Mouse (Mus musculus) layer of hippocampus, postnatal 36 days (tissue): Measurements from ENCODE around the gene Arhgef3. TPM values are rescaled to one million over a fixed set of nuclear protein-coding genes. Genes with fewer than 3 reads are reported as not detected.
A peak's percentile ranks its signal among the peaks of the same experiment; 100 is the strongest.

ENCODE experiments used
- DNase-seq, 2 experiments: peaks; one replicate each; pipeline ENCODE4 v3.0.0; 2022
- microRNA-seq, 2 experiments: library from miRNA; unstranded; fragments of <30 nt; microRNA quantifications; one replicate each; pipeline ENCODE4 v1.2.0; 2021
- total RNA-seq, 2 experiments: library from RNA; stranded (reverse); gene quantifications; 2 replicates each; pipeline ENCODE4 v1.2.3; 2021

Arhgef3 gene
- total RNA-seq, 2 experiments from 2014 or later = 76.8 to 85.8 TPM

- peak; percentile 84 to 85 for DNase-seq
Observed at GRCm38 (mm10) chr14:27428973-27429711, 314.4 kb downstream of the Arhgef3 start.

GRCm38 (mm10) chr14:27430280-27430679 is 315.6 kb downstream of the Arhgef3 start:
- DNase-seq = no peak

GRCm38 (mm10) chr14:27432064-27432463 is 317.4 kb downstream of the Arhgef3 start:
- DNase-seq = no peak

GRCm38 (mm10) chr14:27436116-27436515 is 321.4 kb downstream of the Arhgef3 start:
- DNase-seq = no peak

GRCm38 (mm10) chr14:27436826-27437225 is 322.1 kb downstream of the Arhgef3 start:
- no peak for DNase-seq

- no peak for DNase-seq
Observed at GRCm38 (mm10) chr14:27440921-27441320, 326.2 kb downstream of the Arhgef3 start.

GRCm38 (mm10) chr14:27444851-27445281 is 330.2 kb downstream of the Arhgef3 start:
- DNase-seq = no peak

GRCm38 (mm10) chr14:27446963-27447362 is 332.3 kb downstream of the Arhgef3 start:
- no peak for DNase-seq

Small RNA genes within 50 kb of the gene (microRNA-seq; reads per million reads assigned to microRNA genes)
- 0 reads per million in 2 experiments for gene Gm23633

Other genes starting within 250 kb of the Arhgef3 start
- gene Asb14, start 220.3 kb upstream of the Arhgef3 start, total RNA-seq = not detected
- gene Appl1, start 143.7 kb upstream of the Arhgef3 start, total RNA-seq = 10 to 100 TPM; 65.1 to 68.9 TPM
- not detected for gene Hesx1, start 120.5 kb upstream of the Arhgef3 start, total RNA-seq
- 1 to 10 TPM; 3.3 to 3.7 TPM for gene Il17rd, start 76.0 kb upstream of the Arhgef3 start, total RNA-seq